Mouse (Mus musculus) intestine, postnatal 0 days (tissue): Measurements from ENCODE around the gene Nelfe. TPM values are rescaled to one million over a fixed set of nuclear protein-coding genes. Genes with fewer than 3 reads are reported as not detected.

Experiments used
- ATAC-seq: fragments of 200-750 bp; cut with Nextera tagmentation; 2 replicates; pipeline ENCODE4 v1.8.0; 2017; ENCODE audit warnings: mild to moderate bottlenecking, moderate TSS enrichment, moderate library complexity
- H3K27ac ChIP-seq: fragments of 300-500 bp; sonication (generic); 2 replicates; pipeline ENCODE4 v1.5.1; 2014; ENCODE audit warnings: mild to moderate bottlenecking, low read depth, low read length, moderate library complexity
- H3K27me3 ChIP-seq: fragments of 300-500 bp; sonication (generic); replicated peaks from 2 replicates; pipeline ENCODE4 v1.6.1; 2014; ENCODE audit warnings: low read length, mixed read lengths; ENCODE audit not compliant: control insufficient read depth, insufficient read depth
- H3K36me3 ChIP-seq: fragments of 300-500 bp; sonication (generic); 2 replicates; pipeline ENCODE4 v1.6.1; 2014; ENCODE audit warnings: mild to moderate bottlenecking, moderate library complexity; ENCODE audit not compliant: control insufficient read depth, insufficient read depth
- H3K4me1 ChIP-seq: fragments of 300-500 bp; sonication (generic); replicated peaks from 2 replicates; pipeline ENCODE4 v1.6.1; 2014; ENCODE audit warnings: antibody characterized with exemption, low read length, mixed read lengths; ENCODE audit not compliant: control insufficient read depth, insufficient read depth
- H3K4me2 ChIP-seq: fragments of 300-500 bp; sonication (generic); replicated peaks from 2 replicates; pipeline ENCODE4 v1.6.1; 2014; ENCODE audit warnings: low read depth, mild to moderate bottlenecking, moderate library complexity
- H3K4me3 ChIP-seq: fragments of 300-500 bp; sonication (generic); 2 replicates; pipeline ENCODE4 v1.5.1; 2014; ENCODE audit warnings: low read depth, low read length
- H3K9ac ChIP-seq: fragments of 300-500 bp; sonication (generic); 2 replicates; pipeline ENCODE4 v1.6.1; 2014; ENCODE audit warnings: mild to moderate bottlenecking, low read depth, low read length
- H3K9me3 ChIP-seq: fragments of 300-500 bp; sonication (generic); 2 replicates; pipeline ENCODE4 v1.6.1; 2016; ENCODE audit warnings: mixed run types; ENCODE audit not compliant: control insufficient read depth
- CTCF ChIP-seq: sonication (generic); IDR thresholded peaks from 2 replicates; pipeline ENCODE4 v1.5.1; 2016; ENCODE audit warnings: low read depth, mild to moderate bottlenecking, control low read depth, antibody characterized with exemption, moderate library complexity
- WGBS: fragments of 180-500 bp; shearing (Covaris S2); extraction: QIAGEN DNeasy Blood & Tissue Kit; methylation state at CpG from one replicate; pipeline ENCODE4 v1.1.7; 2014; 5-methylcytosine and 5-hydroxymethylcytosine counted together
- polyA plus RNA-seq: library from polyadenylated mRNA; unstranded; fragments of >200 nt; fragmentation: Nextera tagmentation; extraction: Ambion mirVana; gene quantifications from 2 replicates; pipeline ENCODE4 v1.2.1, GENCODE M21; 2015

The Nelfe gene
- polyA plus RNA-seq, 1 experiment from 2014 or later = 57.8 TPM

GRCm38 (mm10) chr17:34895724-34896123 lies 45.5 kb downstream of the Nelfe start:
- Histone ChIP-seq H3K9me3 (no peaks in the 10 kb centered on the region), H3K4me2 (no peak overlapping the region), H3K4me1 (no peaks in the 10 kb centered on the region), H3K27me3 (no peaks in the 10 kb centered on the region), H3K4me3 (no peak overlapping the region), H3K9ac (no peak overlapping the region), H3K36me3 (no peaks in the 10 kb centered on the region; the same call in 1 of the 2 replicates), H3K27ac (no peak overlapping the region)
- TF ChIP-seq CTCF = no peak
- no peak for ATAC-seq
- WGBS = 91% methylated on average over 15 of the region's 15 CpGs

- Histone ChIP-seq H3K27ac (no peak overlapping the region), H3K4me2 (no peak overlapping the region), H3K4me3 (no peak overlapping the region), H3K9me3 (no peaks in the 10 kb centered on the region), H3K27me3 (no peaks in the 10 kb centered on the region), H3K9ac (no peak overlapping the region), H3K4me1 (no peaks in the 10 kb centered on the region), H3K36me3 (no peaks in the 10 kb centered on the region; the same call in 1 of the 2 replicates)
- no peak for ATAC-seq
- no peak for TF ChIP-seq CTCF
- WGBS = 82% methylated on average over 17 of the region's 17 CpGs
Measured at GRCm38 (mm10) chr17:34896366-34896765, 46.2 kb downstream of the Nelfe start.

GRCm38 (mm10) chr17:34897373-34898159 lies 47.4 kb downstream of the Nelfe start:
- H3K27ac ChIP-seq = peak overlapping the region; percentile 95
- no peaks in the 10 kb centered on the region for H3K27me3 ChIP-seq
- no peak for TF ChIP-seq CTCF
- peak overlapping the region; percentile 93 for H3K9ac ChIP-seq
- ATAC-seq = no peak
- no peaks in the 10 kb centered on the region for H3K4me1 ChIP-seq
- peak overlapping the region; percentile 95 for H3K4me3 ChIP-seq
- peaks cover 6% of the 10 kb centered on the region for H3K36me3 ChIP-seq
- 9% methylated on average over 10 of the region's 10 CpGs for WGBS
- peak overlapping the region; percentile 84 for H3K4me2 ChIP-seq
- no peaks in the 10 kb centered on the region for H3K9me3 ChIP-seq

- peak within 1 kb of the TSS; percentile 93 for H3K9ac ChIP-seq
- peaks cover 11% of the 10 kb centered on the region for H3K36me3 ChIP-seq
- H3K9me3 ChIP-seq = no peaks in the 10 kb centered on the region
- peak within 1 kb of the TSS; percentile 95 for H3K4me3 ChIP-seq
- H3K4me2 ChIP-seq = peak within 1 kb of the TSS; percentile 84
- H3K27ac ChIP-seq = peak within 1 kb of the TSS; percentile 95
- ATAC-seq = peak; percentile 45
- no peaks in the 10 kb centered on the region for H3K27me3 ChIP-seq
- H3K4me1 ChIP-seq = no peaks in the 10 kb centered on the region
- no peak for TF ChIP-seq CTCF
- under 1% methylated on average over 32 of the region's 44 CpGs for WGBS
Measured at GRCm38 (mm10) chr17:34898160-34898586, 48.0 kb downstream of the Nelfe start, which contains the start of the genes C2 and Ehmt2. C2 (minus strand) TSS chr17:34898265. Ehmt2 (plus strand) TSS chr17:34898469.

GRCm38 (mm10) chr17:34898706-34899052 lies 48.5 kb downstream of the Nelfe start:
- H3K4me1 ChIP-seq = no peaks in the 10 kb centered on the region
- H3K9ac ChIP-seq = peak overlapping the region; percentile 93
- WGBS = 3% methylated on average over 7 of the region's 47 CpGs
- ATAC-seq = no peak
- peaks cover 16% of the 10 kb centered on the region for H3K36me3 ChIP-seq
- H3K4me2 ChIP-seq = peak overlapping the region; percentile 84
- no peaks in the 10 kb centered on the region for H3K27me3 ChIP-seq
- H3K4me3 ChIP-seq = peak overlapping the region; percentile 95
- peak overlapping the region; percentile 95 for H3K27ac ChIP-seq
- TF ChIP-seq CTCF = no peak
- no peaks in the 10 kb centered on the region for H3K9me3 ChIP-seq

GRCm38 (mm10) chr17:34899053-34899889 lies 49.1 kb downstream of the Nelfe start:
- Histone ChIP-seq H3K9ac (peak overlapping the region; percentile 93), H3K4me3 (peak overlapping the region; percentile 95), H3K4me2 (peak overlapping the region; percentile 84), H3K27me3 (no peaks in the 10 kb centered on the region), H3K36me3 (peaks cover 21% of the 10 kb centered on the region), H3K27ac (peak overlapping the region; percentile 95), H3K4me1 (no peaks in the 10 kb centered on the region), H3K9me3 (no peaks in the 10 kb centered on the region)
- no peak; the same call in 1 of the 2 replicates for ATAC-seq
- 1% methylated on average over 37 of the region's 45 CpGs for WGBS
- no peak for TF ChIP-seq CTCF
